Mouse (Mus musculus) frontal cortex, postnatal 14 days (tissue): Measurements from ENCODE around the gene Gpr183.

Source experiments
- DNase-seq, 2 experiments: peaks; one replicate each; pipeline ENCODE4 v3.0.0; 2022; ENCODE audit warnings: low spot score in 2 of 2

Gene Gpr183

DNA sequence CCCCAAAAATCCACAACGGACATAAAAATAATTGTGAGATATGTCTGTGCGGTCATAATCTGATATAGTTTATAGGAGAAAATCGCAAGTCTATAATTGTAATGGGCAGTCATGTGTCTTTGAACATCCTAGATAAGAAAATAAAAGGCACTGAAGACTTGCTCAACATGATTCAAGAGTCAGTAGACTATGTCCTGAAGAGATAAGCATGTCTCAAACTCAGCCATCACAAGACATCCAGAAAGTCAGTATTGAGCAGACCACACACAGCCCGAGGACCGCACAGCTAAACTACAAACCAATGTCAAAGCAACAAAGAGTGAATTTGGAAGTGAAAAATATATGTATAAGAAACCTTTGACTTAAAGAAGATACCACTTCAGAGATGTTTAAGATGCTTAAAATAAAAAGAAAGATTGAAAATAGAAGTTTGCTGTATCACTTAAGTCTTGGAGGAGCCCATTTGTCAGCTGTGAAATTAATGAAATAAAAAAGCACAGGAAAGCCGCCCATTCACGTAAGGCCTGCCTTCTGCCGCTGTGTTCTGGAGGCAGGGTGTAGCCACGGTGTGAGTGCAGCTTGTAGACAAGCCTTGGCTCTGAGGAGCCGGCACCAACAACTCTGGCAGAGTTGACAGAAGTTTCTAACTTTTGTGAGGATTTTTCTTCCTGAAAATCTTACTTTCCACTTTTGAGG lies 7.7 kb downstream of the Gpr183 start:
- no peak for DNase-seq

DNA sequence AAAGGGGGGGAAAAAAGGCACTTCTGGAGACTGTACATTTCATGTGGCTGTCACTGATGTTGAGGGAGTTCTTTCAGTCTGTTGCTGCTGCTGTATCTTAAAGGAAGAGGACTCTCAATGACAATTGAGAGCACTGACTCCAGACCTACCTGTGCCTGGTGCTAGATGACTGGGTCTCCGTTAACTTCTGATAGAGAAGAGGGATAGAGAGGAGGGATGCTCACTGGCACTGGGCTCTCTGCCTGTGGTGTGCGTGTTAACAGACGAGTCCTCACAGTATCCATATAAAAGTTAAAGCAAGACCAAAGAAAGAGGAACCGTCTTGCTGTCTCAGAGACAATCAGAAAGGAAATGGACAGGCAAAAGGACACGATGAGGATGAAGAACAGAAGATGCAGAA lies 8.7 kb downstream of the Gpr183 start:
- no peak for DNase-seq

DNA sequence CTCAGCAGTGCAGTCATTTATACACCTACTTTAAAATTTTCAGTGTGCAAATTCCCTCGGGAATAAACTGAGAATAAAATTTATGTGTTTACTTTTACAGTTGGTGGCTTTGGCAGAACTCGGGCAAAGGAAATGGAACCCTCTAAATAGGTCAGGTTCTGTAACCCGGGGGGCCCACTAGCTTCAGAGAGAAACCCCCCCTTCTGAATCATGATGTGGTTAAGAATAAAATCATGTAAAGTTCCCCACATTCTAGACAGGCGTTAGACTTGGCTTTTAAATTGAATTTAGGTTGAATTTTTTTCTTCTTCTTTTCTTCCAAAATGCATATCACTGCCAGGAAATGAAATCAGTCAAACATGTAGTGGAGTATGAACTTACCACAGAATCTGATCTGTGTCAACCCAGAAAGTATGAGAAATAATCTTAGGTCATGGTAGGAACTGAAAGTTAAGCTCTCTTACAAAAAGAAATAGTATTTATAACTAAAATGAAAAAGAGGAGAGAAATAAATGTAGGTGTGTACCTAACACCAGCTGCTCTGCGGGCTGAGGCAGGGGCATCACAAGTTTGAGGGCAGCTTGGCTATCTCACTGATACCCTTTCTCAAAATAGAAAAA lies 9.7 kb downstream of the Gpr183 start:
- DNase-seq = no peak

DNA sequence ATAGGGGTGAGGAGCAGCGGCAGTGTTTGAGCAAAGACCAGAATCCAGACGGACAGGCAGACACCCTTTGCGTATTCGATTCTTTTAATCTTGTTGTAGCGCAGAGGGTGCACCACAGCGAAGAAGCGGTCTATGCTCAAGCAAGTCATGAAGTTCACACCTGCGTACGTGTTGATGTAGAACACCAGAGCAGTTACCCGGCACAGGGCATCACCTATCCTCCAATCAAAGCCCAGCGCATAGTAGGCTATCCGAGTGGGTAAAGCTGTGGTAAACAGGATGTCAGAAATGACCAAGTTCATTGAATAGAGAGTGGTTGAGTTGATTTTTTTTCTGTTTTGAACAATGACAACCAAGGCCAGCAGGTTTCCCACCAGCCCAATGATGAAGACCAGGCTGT lies 10.4 kb downstream of the Gpr183 start:
- no peak for DNase-seq

DNA sequence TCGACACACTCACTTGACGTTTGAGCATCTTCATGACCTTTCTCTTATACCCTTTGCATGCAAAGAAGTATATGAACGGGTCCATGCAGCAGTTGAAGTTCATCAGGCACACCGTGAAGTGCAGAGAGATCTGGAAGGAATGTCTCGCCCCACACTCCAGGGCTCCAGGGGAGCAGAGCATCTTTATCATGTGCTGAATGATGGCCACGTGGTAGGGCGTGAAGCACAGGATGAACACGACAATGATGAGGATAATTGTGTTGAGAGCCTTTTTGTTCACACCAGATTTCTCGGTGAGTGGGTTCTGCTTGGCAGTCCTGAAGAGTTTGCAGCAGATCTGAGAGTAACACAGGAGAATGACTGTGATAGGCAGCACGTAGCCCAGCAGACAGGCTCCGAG lies 10.9 kb downstream of the Gpr183 start:
- no peak for DNase-seq

DNA sequence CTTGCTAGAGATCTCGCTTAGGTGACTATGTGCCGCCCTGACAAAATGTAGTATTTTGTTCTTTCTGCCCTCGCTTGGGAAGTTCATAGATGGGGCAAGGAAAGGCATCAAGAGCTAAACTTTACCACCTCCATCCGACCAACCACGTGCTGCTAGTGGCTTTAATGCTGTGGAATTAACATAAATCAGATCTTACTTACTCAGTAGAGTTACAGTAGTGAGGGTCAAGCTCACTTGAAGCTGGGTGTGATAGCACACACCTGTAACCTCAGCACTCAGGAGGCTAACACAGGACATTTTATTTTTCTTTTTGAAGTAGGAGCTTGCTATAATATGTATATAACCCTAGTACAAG lies 13.0 kb downstream of the Gpr183 start:
- DNase-seq = no peak

DNA sequence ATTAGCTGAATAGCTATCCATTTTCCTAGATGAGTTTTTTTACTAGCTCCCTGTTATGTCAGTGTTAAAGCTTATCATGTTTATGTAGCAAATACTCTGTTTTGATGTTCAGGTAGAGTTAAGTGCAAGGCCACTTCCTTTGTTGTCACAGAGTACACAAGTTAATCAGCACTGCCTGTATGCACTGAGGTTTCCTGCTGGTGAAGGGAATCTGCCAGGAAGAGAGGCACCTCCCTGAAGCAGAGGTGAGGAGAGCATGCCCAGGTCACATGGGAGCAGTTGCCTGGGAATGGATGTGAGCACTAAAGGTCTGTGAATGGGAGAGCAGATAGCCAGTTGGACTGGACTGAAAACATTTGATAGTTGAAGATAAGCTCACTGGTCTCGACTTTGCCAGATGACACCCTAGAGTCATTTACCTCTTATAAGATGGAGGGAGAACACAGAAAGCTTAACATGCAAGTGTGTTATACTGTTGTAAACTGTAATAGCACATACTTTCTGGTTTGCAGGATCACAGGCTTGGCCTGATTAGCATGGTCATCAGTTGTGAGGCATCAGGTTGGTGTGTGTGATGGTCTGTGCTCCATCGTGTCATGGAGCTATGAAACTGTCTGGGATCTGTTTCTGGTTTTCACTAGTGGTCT lies 13.5 kb downstream of the Gpr183 start:
- DNase-seq = no peak

DNA sequence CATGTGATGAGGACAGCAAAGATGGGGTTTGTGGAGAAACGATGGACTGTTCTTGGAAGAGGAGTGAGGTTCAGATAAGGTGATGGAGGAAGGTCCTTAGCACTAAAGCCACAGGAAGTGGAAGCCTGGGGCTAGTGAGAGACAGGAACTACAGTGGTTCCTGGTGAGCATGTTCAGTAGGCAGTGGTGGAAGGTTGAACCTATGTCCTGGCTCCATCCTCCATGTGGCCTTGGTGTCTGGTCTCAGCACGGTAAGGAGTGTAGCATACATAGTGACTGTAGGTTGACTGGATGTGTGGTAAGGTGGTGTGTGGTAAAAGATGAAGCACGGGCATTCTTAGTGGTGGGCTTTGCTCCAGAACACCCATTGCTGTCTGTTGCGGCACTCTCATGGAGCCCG lies 15.1 kb downstream of the Gpr183 start:
- no peak for DNase-seq

DNA sequence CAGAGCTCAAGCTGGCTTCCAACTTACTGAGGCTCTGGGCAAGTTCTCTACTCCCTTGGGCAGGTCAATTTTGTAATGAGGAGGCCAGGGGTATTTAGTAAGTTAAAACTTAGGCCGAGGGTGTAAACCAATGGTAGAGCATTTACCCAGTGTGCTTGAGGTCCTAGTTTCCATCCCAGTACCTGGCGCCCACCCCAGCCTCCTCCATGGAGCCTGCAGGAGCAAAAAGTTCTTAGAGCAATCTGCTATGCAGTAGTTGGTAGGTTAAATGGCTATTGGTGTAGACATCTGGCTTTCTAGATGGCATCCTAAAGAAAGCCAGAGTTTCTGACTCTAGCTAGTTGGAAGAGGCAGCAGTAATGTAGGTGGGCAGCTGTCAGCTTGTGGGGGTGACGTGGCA lies 15.6 kb downstream of the Gpr183 start:
- no peak for DNase-seq

DNA sequence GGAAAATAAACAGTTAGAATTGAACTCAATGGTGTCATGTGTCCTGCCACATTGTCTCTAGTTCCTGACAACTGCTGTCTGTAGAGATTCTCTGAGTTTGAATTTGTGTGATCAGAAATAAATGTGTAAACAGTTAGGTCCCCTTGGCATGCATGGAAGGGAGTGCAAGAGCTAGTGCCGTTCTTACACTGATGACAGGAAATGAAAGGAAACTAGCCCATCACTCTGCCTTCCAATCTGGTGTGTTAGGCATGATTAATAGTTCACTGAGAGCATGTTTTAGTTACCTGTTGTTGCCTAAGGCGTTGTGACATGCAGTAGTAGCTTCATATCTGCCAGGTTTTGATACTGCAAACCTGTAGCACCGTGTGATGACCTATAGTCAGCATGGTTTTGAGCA lies 17.0 kb downstream of the Gpr183 start:
- no peak for DNase-seq

DNA sequence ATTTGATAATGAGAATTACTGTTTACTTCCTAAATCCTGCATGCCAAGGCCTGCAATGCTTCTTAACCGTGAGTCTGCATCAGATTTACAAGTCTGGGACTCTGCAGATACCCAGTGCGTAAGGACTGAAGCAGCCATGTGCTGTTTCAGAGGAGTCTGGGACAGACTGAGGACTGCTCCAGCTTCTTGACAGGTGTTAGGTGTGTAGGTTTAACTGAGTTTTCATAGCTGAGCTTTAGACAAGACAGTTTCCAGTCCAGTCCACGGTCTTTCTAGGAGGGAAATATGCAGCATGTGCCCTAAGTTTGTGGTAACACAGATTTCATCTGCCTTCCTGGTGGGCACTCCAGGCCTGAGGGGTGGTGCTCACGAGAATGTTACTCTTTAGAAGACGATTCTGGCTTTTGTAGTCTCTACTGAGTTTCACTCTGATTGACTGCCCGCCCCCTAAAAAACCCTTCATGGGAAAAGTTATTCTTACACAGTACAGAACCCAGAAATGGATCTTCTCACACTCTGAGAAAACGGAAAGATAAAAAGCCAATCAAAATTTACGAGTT lies 17.7 kb downstream of the Gpr183 start:
- DNase-seq = no peak

DNA sequence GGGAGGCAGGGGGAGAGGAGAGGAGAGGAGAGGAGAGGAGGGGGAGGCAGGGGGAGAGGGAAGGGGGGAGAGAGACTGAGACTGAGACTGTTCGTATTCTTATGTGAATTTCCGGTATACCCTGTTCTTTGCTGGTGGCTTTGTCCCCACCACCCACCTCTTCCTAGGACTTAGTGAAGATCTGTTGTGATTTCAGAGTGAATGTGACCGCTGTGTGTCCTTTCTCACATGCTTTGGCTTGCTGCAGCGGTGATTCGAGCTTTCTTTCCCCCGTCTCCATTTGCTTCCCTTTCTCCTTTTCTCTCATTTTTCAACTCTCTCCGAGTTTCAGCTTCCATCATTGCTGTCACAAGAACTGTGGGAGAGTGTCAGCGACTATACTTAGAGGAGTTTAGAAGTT lies 18.3 kb downstream of the Gpr183 start:
- DNase-seq = no peak

DNA sequence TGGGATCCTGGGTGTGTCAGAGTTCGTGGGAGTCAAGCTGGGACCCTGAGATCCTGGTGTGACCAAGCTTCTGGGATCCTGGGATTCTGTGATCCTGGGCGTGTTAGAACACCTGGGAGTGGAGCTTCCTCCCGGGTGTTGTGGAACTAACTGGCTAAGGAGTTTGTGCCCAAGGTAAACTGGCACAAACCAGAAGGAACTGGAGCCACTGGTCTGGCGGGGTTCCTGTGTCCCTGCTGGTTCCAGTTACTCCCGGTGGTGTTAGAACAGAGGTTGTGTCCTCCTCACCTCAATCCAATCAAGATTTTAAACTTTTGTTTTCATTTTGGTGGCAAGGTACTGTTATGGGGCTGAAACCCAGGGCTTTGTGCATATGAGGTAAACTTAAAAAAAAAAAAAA lies 18.9 kb downstream of the Gpr183 start:
- DNase-seq = no peak

DNA sequence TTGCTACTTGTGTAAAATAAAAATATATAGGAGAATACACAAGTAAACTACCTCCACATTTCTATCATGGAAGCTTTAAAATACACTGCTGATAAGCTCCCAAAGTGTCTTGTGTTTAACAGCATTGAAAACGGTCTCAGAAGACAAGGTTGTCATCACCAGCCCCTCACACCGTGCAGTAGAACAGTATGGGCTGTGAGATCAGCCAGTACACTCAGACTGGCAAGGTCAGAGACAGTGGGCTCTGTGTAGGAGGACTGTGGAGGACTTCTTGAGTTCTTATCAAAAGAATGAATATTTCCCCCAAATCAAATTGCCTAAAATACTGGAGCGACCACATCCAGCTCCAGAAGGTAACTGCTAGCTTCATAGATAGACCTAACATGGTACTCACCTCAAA lies 25.4 kb downstream of the Gpr183 start:
- no peak for DNase-seq

DNA sequence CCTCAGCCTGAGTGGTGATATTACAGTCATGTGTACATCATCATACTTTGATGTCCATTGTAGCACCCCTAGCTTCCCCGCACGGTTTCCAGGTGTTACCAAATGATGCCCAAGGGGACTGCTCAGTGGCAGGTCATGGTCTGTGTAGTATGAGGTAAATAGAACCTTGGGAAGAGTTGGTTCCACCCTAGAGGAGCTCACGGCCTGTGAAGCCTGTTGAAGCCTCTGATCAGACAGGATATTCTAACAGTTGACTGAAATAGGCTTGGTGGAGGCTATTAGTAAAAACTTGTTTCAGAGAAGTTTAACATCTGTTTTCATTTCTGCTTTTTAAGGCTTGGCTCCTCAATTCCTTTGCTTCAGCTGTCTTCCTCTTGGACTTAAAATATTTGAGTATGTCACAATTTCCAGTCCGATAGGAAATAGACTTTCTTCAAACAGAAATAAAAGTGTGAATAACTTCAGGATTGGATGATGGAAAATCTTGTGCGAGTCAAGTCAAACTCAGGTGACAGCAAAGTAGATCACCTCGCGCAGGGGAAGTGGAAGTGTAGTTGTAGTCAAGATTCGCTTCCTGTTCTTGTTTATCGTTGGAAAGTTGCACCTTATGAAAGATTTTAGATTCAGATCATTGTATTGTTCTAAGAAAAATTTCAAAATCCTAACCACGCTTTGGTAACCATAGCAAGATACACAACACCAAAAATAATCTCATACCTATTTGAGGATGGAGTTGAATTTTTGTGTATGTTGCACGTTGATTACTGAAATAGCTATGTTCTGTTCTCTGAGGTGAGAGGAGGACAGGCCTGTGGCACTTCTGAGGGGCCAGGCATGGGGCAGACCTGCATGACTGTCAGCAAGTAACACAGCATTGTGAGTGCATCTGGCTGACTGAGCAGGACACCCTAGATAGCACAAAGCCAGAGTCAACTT lies 26.5 kb downstream of the Gpr183 start:
- no peak for DNase-seq

DNA sequence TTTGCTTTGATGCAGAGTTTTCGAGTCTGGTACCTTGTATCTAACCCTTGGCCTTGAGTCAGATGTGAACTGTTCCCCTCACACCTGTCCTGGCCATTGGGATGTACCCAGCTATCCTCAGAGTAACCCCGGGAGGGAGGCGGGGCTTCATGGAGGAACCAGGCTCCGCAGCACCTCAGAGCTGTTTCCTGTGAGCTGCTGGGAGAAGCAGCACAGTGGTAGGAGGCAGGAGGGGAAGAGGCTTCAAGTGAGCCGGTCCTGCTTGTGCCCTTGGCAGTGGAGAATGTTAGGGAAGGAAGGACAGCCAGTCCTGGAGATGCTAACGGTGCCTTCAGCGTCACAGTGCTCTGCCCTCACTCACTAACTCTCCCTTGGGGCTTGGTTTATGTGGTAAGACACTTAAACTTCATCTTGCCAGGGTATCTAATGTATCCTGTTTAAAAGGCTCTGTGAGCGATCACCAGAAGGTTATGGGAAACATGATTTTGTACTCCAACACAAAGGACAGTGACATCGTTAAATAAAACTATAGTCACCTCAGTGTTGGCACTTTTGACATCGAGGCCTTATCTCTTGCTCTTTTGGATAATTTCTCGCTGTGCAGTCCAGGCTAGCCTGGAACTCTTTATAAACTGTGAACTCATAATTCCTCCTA lies 27.3 kb downstream of the Gpr183 start:
- DNase-seq = no peak

DNA sequence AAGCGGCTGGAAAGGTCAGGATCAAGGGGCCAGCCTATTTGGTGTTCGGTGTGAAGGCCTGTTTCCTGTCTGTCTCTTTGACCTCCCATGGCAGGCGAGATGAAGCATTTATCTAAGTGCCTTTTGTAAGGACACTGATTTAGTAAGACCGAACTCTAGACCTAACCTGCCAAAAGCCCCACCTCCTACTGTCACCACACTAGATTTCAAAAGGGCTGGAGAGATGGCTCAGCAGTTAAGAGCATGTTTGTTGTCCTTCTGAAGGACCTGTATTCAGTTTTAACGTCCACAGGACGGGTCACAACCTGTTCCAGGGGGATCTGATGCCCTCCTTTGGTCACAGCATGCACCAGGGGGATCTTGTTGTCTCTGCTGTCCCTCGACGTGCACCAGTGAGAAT lies 28.1 kb downstream of the Gpr183 start:
- no peak for DNase-seq

DNA sequence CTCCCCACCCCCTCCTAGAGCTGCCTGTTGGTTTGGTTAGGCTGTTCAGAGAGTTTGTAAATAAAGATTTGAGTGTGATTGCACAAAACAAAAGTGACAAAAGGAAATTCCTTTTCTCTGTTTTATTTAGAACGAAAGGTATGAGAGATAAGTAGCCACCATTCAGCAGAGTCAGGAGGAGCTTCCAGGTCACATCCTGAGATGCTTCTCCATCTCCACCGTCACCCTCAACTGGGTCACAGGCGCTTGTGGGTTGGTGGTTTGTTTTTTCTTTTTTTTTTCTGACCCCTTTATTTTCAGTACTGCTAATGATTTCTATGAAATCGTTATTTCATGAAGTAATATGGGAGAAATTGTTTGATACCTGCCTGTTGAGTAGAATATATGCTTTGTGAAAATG lies 28.6 kb downstream of the Gpr183 start:
- DNase-seq = no peak

DNA sequence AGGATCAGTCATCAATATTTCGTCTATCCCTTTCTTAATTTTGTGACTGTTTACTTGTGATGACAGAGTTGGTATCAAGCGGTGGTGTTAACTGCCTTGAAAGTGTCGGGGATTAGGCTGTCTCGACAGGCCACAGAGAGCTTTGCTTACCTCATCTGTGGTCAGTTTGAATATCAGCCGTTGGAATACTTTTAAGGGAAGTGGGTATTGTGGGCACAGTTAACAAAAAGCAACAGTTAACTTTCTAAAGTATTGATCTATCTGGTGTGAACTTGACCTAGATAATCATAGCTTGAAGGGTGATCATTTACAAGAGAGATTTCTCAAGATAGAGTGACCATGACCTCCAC lies 30.4 kb downstream of the Gpr183 start:
- no peak for DNase-seq

DNA sequence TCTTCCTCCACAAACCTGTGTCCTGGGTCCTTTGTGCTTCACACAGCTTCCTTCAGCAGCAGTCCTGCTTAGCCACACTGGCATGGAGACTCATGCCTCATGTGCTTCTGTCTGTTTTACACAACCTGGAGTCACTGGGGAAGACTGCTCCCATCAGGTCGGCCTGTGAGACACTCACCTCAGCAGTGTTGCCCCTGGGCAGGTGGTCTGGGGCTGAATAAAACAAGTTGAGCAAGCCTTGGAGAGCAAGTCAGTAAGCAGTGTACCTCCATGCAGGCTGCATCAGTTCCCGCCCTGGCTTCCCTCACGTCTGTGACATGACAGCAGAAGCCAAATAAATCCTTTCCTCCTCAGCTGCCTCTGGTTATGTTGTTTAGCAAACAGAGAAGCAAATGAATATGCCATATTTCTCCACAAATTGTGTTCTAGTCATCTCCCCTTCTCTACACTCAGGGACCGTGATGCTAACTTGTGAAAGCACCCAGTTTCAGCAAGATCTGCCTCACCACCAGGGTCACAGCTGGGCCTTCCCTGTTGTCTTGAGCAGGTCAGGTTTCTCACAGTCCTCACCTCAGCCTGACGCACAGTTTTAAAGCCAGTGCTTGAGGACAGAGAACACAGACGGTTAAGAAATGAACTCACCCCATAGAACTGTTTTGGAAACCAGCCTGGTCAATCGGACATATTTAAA lies 30.9 kb downstream of the Gpr183 start:
- DNase-seq = no peak

DNA sequence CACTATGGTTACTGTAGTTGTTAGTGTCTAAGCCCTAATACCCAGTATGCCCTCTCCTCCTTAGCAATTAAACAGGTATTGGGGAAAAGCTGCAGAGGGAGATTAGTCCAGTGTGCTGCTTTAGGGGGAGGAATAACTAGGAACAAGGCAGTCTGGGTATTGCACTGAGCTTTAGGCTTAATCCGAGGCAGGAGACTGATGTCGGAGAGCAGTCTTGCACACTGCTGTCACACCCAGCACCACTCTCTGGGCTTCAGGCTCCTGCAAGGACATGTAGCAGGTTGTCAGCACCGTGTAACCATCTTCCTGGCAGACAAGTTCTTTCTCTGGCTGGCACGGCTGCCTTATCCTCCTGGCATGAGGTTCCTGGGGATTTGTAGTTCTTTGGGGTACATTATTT lies 32.8 kb downstream of the Gpr183 start:
- no peak for DNase-seq
